Mouse (Mus musculus): Measurements from ENCODE around the gene Ccl7. TPM values are rescaled to one million over a fixed set of nuclear protein-coding genes. Genes with fewer than 3 reads are reported as not detected.

The Ccl7 gene
- polyA plus RNA-seq, 1 experiment = 4.5 TPM

Other genes starting within 250 kb of the Ccl7 start
- gene 5530401A14Rik, start 185.0 kb upstream of the Ccl7 start, polyA plus RNA-seq (2012; rRNA removed) = not detected in 2 replicates
- gene Asic2, start 77.3 kb upstream of the Ccl7 start, polyA plus RNA-seq (2012; rRNA removed) = 1.2 and 1.5 TPM in 2 replicates
- gene Ccl2, start 10.1 kb upstream of the Ccl7 start, polyA plus RNA-seq (2012; rRNA removed) = 6.3 and 6.4 TPM in 2 replicates
- gene Gm17268, start 7.2 kb upstream of the Ccl7 start, polyA plus RNA-seq (2012; rRNA removed) = not detected in 2 replicates
- 29.1 and 31.1 TPM in 2 replicates for gene Ccl11, start 12.1 kb downstream of the Ccl7 start, polyA plus RNA-seq (2012; rRNA removed)
- gene Ccl12, start 56.1 kb downstream of the Ccl7 start, polyA plus RNA-seq (2012; rRNA removed) = 14.1 and 21.5 TPM in 2 replicates
- 42.3 and 62.3 TPM in 2 replicates for gene Ccl8, start 69.5 kb downstream of the Ccl7 start, polyA plus RNA-seq (2012; rRNA removed)